Mouse (Mus musculus): ENCODE data around the gene Pcbp1. TPM values are rescaled to one million over a fixed set of nuclear protein-coding genes. Genes with fewer than 3 reads are reported as not detected.

Pcbp1 gene
- polyA plus RNA-seq, 1 experiment from 2014 or later, result 238 TPM

DNA sequence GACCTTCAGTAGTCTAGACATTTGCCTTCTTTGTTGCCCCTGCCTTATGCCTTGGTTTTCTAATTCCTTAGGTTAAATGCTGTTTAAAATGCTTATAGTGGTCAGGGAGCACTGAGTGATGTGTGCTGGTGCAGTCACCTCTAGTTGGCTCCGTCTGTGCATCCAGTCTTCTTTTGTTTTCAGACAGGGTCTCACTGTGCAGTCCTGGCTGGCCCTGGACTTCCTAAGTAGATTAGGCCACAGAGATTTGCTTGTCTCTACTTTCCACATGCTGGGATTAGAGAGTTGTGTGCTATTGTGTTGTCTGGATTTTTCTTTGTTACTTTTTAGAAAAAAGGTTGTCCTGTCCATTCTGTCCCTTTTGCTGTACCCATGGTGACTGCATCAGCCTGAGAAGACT, 24.5 kb upstream of the Pcbp1 start:
- no peaks in the 10 kb centered on the region for H3K9me3 ChIP-seq (ENCODE audit: control insufficient read depth, low read length)
- H3K27me3 ChIP-seq (ENCODE audit: control insufficient read depth, insufficient read depth, low read length), result no peaks in the 10 kb centered on the region
- no peak overlapping the region for H3K27ac ChIP-seq (ENCODE audit: low read depth, low read length)
- no peak overlapping the region for H3K9ac ChIP-seq (replicated peaks; ENCODE audit: low read depth, low read length)
- H3K4me1 ChIP-seq (ENCODE audit: control insufficient read depth, insufficient read depth, low read length), result no peaks in the 10 kb centered on the region
- H3K4me2 ChIP-seq (ENCODE audit: low read depth, low read length), result no peak overlapping the region
- no peak for ATAC-seq (ENCODE audit: low read depth)
- peaks cover 17% of the 10 kb centered on the region for H3K36me3 ChIP-seq (ENCODE audit: control insufficient read depth, insufficient read depth, low read length)
- 64% methylated on average over 1 of the region's 1 CpGs for WGBS
- H3K4me3 ChIP-seq (ENCODE audit: low read depth, low read length), result no peak overlapping the region

DNA sequence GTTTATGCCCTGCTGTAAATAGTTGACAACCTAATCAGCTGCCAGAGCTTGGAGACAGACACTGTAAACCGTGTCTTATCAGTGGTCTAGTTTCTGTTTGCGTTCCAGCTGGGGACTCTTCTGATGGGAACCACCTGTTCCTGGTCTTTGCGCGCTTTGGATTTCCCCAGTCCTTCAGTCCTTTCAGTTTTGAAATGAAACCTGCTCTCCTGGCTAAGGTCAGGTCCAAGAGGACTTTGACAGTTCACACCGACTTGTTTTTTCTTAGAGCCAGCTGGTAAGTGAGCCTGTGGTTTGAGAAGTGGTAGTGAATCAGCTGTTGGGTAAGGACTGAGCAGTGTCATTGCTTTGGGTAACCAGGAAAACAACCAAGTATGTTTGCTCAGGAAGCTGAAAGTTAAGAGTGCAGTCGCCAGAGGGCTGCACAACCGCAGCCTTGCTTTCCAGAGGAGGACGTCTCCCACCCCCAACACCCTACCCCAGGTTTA, 21.8 kb upstream of the Pcbp1 start:
- Histone ChIP-seq H3K27me3 (ENCODE audit: control insufficient read depth, insufficient read depth, low read length) (no peaks in the 10 kb centered on the region), H3K4me2 (ENCODE audit: low read depth, low read length) (no peak overlapping the region), H3K4me1 (ENCODE audit: control insufficient read depth, insufficient read depth, low read length) (no peaks in the 10 kb centered on the region), H3K9ac (replicated peaks; ENCODE audit: low read depth, low read length) (no peak overlapping the region), H3K4me3 (ENCODE audit: low read depth, low read length) (no peak overlapping the region), H3K9me3 (ENCODE audit: control insufficient read depth, low read length) (no peaks in the 10 kb centered on the region), H3K36me3 (ENCODE audit: control insufficient read depth, insufficient read depth, low read length) (peaks cover 23% of the 10 kb centered on the region), H3K27ac (ENCODE audit: low read depth, low read length) (no peak overlapping the region)
- WGBS, result 91% methylated on average over 8 of the region's 8 CpGs
- no peak for ATAC-seq (ENCODE audit: low read depth)

DNA sequence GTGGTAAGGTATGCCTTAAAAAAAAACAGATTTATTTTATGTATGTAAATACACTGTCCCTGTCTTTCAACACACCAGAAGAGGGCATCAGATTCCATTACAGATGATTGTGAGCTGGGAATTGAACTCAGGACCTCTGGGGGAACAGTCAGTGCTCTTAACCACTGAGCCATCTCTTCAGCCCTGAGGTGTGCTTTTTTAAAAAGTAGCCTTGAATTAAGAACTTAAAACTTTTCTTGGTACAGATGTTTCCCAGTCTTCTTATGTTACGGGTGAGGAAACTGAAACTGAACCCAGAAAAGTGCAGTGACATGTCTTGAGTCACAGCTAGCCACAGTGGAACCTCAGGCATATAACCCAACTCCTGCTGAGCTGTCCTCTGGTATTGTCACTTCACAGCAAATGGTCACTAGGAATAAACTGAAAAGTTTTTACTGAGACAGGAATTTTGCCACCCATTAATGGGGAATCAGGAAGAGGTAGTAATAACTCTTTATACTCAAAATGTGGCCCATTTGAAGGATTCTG, 21.2 kb upstream of the Pcbp1 start:
- Histone ChIP-seq H3K4me3 (ENCODE audit: low read depth, low read length) (no peak overlapping the region), H3K27ac (ENCODE audit: low read depth, low read length) (no peak overlapping the region), H3K9me3 (ENCODE audit: control insufficient read depth, low read length) (no peaks in the 10 kb centered on the region), H3K36me3 (ENCODE audit: control insufficient read depth, insufficient read depth, low read length) (peaks cover 26% of the 10 kb centered on the region), H3K27me3 (ENCODE audit: control insufficient read depth, insufficient read depth, low read length) (no peaks in the 10 kb centered on the region), H3K4me1 (ENCODE audit: control insufficient read depth, insufficient read depth, low read length) (no peaks in the 10 kb centered on the region), H3K4me2 (ENCODE audit: low read depth, low read length) (no peak overlapping the region), H3K9ac (replicated peaks; ENCODE audit: low read depth, low read length) (no peak overlapping the region)
- ATAC-seq (ENCODE audit: low read depth), result no peak
- WGBS, result 91% methylated on average over 1 of the region's 1 CpGs

DNA sequence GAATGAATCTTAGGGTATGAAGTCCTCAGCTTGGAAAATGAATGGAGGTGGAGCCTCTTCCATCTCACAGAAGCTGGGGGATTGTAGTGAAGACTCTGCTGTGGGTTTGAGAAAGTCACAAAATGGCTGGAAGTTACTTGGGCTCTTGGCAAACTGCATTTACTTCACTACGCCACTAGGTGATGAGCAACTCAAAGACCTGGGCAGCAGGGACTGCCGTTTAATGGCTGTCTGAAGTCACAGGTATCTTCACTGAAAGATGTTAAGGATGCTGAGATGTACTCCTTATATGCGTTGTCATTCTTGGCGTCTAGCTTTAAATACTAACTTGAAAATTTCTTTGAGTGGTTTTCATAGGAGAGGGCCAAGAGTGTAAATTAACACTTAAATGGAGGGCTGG, 19.1 kb upstream of the Pcbp1 start:
- H3K9me3 ChIP-seq (ENCODE audit: control insufficient read depth, low read length), result no peaks in the 10 kb centered on the region
- no peak overlapping the region for H3K9ac ChIP-seq (replicated peaks; ENCODE audit: low read depth, low read length)
- no peaks in the 10 kb centered on the region for H3K27me3 ChIP-seq (ENCODE audit: control insufficient read depth, insufficient read depth, low read length)
- no peak overlapping the region for H3K27ac ChIP-seq (ENCODE audit: low read depth, low read length)
- no peak overlapping the region for H3K4me3 ChIP-seq (ENCODE audit: low read depth, low read length)
- peaks cover 22% of the 10 kb centered on the region for H3K36me3 ChIP-seq (ENCODE audit: control insufficient read depth, insufficient read depth, low read length)
- no peak overlapping the region for H3K4me2 ChIP-seq (ENCODE audit: low read depth, low read length)
- 63% methylated on average over 4 of the region's 4 CpGs for WGBS
- no peak for ATAC-seq (ENCODE audit: low read depth)
- no peaks in the 10 kb centered on the region for H3K4me1 ChIP-seq (ENCODE audit: control insufficient read depth, insufficient read depth, low read length)

DNA sequence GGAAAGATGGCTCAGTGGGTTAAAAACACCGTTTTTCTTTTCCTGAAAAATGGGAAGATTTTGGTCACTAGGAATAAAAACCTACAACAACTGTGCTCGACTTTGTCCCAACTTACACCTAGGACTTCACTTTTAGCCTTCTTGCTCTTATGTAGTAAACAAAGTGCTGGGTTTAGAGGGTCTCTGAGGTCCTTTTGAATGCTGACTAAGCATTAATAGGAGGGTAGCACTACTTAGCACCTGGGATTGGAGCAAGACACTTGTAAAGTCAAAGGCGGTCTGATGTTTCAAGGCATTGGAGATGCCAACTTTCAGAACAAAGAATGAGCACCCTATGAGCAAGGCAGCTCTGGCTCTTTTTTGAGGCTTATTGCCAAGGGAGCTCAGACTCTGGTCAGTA, 17.7 kb upstream of the Pcbp1 start:
- no peak for ATAC-seq (ENCODE audit: low read depth)
- no peak overlapping the region for H3K9ac ChIP-seq (replicated peaks; ENCODE audit: low read depth, low read length)
- peaks cover 24% of the 10 kb centered on the region for H3K36me3 ChIP-seq (ENCODE audit: control insufficient read depth, insufficient read depth, low read length)
- no peak overlapping the region for H3K4me2 ChIP-seq (ENCODE audit: low read depth, low read length)
- H3K4me3 ChIP-seq (ENCODE audit: low read depth, low read length), result no peak overlapping the region
- H3K9me3 ChIP-seq (ENCODE audit: control insufficient read depth, low read length), result no peaks in the 10 kb centered on the region
- WGBS, result 90% methylated on average over 3 of the region's 3 CpGs
- H3K27ac ChIP-seq (ENCODE audit: low read depth, low read length), result no peak overlapping the region
- no peaks in the 10 kb centered on the region for H3K4me1 ChIP-seq (ENCODE audit: control insufficient read depth, insufficient read depth, low read length)
- no peaks in the 10 kb centered on the region for H3K27me3 ChIP-seq (ENCODE audit: control insufficient read depth, insufficient read depth, low read length)

DNA sequence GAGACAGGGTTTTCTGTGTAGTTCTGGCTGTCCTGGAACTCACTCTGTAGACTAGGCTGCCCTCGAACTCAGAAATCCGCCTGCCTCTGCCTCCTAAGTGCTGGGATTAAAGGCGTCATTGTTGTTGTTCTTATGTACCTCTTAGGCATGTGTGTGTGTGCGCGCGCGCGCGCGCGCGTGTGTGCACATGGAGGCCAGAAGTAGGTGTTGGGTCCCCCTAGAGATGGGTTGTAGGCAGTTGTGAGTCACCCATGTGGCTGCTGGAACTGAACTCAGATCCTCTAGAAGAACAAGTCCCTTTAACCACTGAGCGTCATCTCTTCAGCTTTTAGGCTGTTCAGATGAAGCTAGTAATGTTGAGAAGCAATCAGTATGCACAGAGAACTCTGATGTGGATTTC, 16.9 kb upstream of the Pcbp1 start:
- Histone ChIP-seq H3K27ac (ENCODE audit: low read depth, low read length) (no peak overlapping the region), H3K4me3 (ENCODE audit: low read depth, low read length) (no peak overlapping the region), H3K27me3 (ENCODE audit: control insufficient read depth, insufficient read depth, low read length) (no peaks in the 10 kb centered on the region), H3K4me1 (ENCODE audit: control insufficient read depth, insufficient read depth, low read length) (no peaks in the 10 kb centered on the region), H3K9ac (replicated peaks; ENCODE audit: low read depth, low read length) (no peak overlapping the region), H3K36me3 (ENCODE audit: control insufficient read depth, insufficient read depth, low read length) (peaks cover 22% of the 10 kb centered on the region; the same call in 1 of the 2 replicates), H3K9me3 (ENCODE audit: control insufficient read depth, low read length) (no peaks in the 10 kb centered on the region), H3K4me2 (ENCODE audit: low read depth, low read length) (no peak overlapping the region)
- WGBS, result 97% methylated on average over 13 of the region's 13 CpGs
- no peak for ATAC-seq (ENCODE audit: low read depth)

DNA sequence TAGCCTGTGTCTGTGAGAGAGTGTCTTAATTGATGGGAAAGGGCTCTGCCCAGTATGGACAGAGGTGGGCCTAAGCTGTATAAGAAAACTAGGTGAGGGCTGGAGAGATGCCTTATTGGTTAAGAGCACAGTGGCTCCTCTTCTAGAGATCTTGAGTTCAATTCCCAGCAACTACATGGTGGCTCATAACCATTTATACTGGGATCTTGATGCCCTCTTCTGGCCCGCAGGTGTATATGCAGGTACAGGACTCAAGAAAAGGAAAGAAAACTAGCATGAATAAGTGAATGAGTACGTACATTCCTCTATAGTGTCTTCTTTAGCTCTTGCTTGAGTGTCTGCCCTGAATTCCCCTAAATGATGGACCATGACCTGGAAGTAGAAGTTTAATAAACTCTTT, 15.5 kb upstream of the Pcbp1 start:
- Histone ChIP-seq H3K4me2 (ENCODE audit: low read depth, low read length) (no peak overlapping the region), H3K4me3 (ENCODE audit: low read depth, low read length) (no peak overlapping the region), H3K27me3 (ENCODE audit: control insufficient read depth, insufficient read depth, low read length) (no peaks in the 10 kb centered on the region), H3K9me3 (ENCODE audit: control insufficient read depth, low read length) (no peaks in the 10 kb centered on the region), H3K27ac (ENCODE audit: low read depth, low read length) (no peak overlapping the region), H3K9ac (replicated peaks; ENCODE audit: low read depth, low read length) (no peak overlapping the region), H3K4me1 (ENCODE audit: control insufficient read depth, insufficient read depth, low read length) (no peaks in the 10 kb centered on the region), H3K36me3 (ENCODE audit: control insufficient read depth, insufficient read depth, low read length) (peaks cover 25% of the 10 kb centered on the region)
- ATAC-seq (ENCODE audit: low read depth), result no peak
- WGBS, result 86% methylated on average over 2 of the region's 2 CpGs

DNA sequence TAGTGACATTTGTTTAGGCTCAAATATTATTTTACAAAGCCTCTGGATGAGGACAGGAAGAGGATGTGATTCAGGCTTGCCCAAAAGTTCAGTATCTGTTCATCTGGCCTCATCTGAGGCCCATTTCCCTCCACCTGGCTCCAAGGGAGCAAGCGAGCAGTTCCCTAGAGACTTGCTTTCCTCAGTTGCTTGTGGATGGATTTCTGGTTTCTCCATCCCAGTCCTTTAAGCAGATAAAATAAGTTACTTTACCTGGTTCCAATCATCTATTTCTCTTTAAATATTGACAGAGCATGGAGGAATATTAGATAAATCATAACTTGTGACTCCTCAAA, 2.3 kb upstream of the Pcbp1 start:
- H3K9ac ChIP-seq (replicated peaks; ENCODE audit: low read depth, low read length), result no peak overlapping the region
- no peak for ATAC-seq (ENCODE audit: low read depth)
- 72% methylated on average over 1 of the region's 1 CpGs for WGBS
- no peaks in the 10 kb centered on the region; the same call in 1 of the 2 replicates for H3K27me3 ChIP-seq (ENCODE audit: control insufficient read depth, insufficient read depth, low read length)
- peaks cover 6% of the 10 kb centered on the region; the same call in 1 of the 2 replicates for H3K36me3 ChIP-seq (ENCODE audit: control insufficient read depth, insufficient read depth, low read length)
- no peak overlapping the region for H3K27ac ChIP-seq (ENCODE audit: low read depth, low read length)
- H3K9me3 ChIP-seq (ENCODE audit: control insufficient read depth, low read length), result no peaks in the 10 kb centered on the region
- no peak overlapping the region for H3K4me3 ChIP-seq (ENCODE audit: low read depth, low read length)
- peaks cover 11% of the 10 kb centered on the region; the same call in 1 of the 2 replicates for H3K4me1 ChIP-seq (ENCODE audit: control insufficient read depth, insufficient read depth, low read length)
- H3K4me2 ChIP-seq (ENCODE audit: low read depth, low read length), result no peak overlapping the region

DNA sequence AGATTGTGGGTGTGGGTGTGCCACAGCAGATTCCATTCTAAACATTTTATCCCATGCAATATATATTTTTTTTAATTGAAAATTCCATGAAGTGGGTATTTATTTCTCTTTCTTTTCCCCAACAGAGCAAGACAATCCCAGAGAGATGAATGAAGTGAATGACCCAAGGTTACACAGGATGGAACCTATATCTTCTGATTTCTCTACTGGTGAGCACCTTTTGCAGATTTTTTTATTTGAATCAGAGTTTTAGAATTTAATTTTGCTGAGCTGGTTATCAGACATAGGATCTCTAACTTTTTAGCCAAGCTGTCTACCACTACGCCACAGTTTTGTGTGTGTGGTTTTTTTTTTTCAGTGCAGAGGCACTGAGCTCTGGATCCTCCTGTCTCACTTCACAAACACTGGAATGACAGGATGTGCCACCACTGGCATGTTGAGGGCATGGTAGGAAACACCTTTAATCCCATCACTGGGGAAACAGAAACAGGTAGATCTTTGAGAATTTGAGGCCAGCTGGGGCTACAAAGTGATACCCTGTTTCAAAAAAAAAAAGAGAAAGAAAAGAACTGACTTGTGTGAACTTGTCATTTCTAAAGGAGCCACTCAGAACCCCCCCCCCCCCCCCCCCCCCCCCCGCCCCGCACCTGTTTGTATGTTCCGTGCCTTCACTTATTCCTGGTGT, 1.8 kb upstream of the Pcbp1 start:
- Histone ChIP-seq H3K36me3 (ENCODE audit: control insufficient read depth, insufficient read depth, low read length) (peaks cover 6% of the 10 kb centered on the region; the same call in 1 of the 2 replicates), H3K9ac (replicated peaks; ENCODE audit: low read depth, low read length) (peak overlapping the region; percentile 99; the same call in 1 of the 2 replicates), H3K27ac (ENCODE audit: low read depth, low read length) (peak overlapping the region; percentile 100), H3K27me3 (ENCODE audit: control insufficient read depth, insufficient read depth, low read length) (no peaks in the 10 kb centered on the region; the same call in 1 of the 2 replicates), H3K9me3 (ENCODE audit: control insufficient read depth, low read length) (no peaks in the 10 kb centered on the region), H3K4me3 (ENCODE audit: low read depth, low read length) (peak overlapping the region; percentile 99), H3K4me1 (ENCODE audit: control insufficient read depth, insufficient read depth, low read length) (peaks cover 16% of the 10 kb centered on the region; the same call in 1 of the 2 replicates), H3K4me2 (ENCODE audit: low read depth, low read length) (peak overlapping the region; percentile 89)
- no peak for ATAC-seq (ENCODE audit: low read depth)
- WGBS, result 51% methylated on average over 3 of the region's 4 CpGs

All from neural tube, embryonic 14.5 days (tissue).